Mouse (Mus musculus): ENCODE data around the gene Acap3.

DNA sequence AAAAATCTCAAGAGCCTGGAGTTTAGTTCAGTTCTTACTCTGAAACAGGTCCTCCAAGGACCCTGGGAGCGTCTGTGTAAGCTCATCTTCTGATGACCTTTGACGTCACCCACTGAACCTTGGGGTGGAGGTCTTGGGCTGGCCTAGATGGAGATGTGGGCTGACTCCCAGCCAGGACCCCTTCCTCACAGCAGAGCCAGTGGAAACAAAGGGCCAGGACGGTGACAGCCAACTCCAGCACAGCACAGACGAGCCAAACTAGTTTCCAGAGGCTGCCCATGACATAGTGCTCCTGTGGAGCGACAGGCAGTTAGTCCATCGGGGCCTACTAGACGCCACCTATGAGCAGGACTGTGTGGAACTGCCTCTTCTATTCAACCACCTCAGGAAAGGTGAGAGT, 16.7 kb downstream of the Acap3 start:
- TF ChIP-seq CTCF (IDR thresholded peaks at IDR 0.05; ENCODE audit: low read depth) (no peak), EP300 (IDR thresholded peaks at IDR 0.05; ENCODE audit: low read depth) (no peak)

Measured in liver, postnatal 0 days (tissue).